Mouse (Mus musculus): ENCODE data around the gene Icosl.
"Not testable (repeated sequence)": the region's sequence is repeated elsewhere in the genome, so short reads cannot be mapped to it uniquely, and the experiment has no call there.

The Icosl gene

DNA sequence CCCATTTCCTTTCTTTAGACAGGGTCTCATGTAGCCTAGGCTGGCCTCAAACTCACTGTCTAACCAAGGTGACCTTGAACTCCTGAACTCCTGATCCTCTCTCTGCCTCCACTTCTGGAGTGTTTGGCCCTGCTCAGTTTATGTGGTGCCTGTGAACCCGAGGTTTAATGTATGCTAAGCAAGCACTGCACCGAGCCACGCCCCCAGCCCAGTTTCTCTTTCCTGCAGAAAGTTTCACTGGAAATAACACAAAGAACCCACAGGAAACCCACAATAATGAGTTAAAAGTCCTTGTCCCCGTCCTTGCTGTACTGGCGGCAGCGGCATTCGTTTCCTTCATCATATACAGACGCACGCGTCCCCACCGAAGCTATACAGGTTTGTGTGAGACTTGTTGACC lies 5.9 kb downstream of the Icosl start:
- DNase-seq (ENCODE audit: low spot score) = no peak

- DNase-seq (ENCODE audit: low spot score) = no peak
Measured at GRCm38 (mm10) chr10:78077862-78078261, 8.8 kb downstream of the Icosl start.

DNA sequence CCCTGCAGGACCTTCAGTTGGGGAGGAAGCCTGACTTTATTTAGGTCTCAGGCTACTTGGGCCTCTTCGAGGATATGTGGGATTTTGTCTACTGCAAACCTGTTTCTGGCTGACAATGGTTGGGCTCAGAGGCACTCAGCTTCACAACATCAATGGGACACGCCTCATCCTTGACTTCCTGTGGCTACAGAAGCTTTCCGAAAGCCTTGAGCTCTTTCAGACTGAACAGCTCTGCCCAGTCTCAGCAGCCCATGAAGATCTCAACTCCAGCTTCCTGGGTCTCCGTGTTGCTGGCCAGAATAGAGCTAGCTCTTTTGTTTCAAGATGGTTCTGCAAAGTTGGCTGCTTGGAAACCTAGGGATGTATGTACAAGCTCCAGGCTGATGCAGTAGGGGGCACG lies 9.2 kb downstream of the Icosl start:
- DNase-seq (ENCODE audit: low spot score) = no peak

GRCm38 (mm10) chr10:78079955-78080591 lies 11.0 kb downstream of the Icosl start:
- DNase-seq (ENCODE audit: low spot score) = no peak

DNA sequence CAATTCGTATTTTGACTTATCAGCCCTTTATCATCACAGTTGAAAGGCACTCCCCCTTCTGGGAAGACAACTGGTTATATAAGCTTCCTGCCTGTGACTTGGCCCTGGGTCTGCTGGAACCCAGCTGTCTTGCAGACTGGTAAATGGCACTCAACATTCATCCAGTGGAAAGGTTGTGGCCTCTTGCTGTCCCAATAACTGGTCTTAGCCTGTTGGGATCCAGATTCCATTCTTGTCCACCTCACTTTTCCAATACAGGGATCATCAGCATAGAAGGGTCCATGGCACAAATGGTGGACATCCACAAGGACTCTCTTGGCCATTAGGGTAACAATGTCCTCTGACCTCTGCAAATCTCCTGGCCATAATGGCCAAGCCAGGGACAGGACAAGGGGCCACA lies 15.0 kb downstream of the Icosl start:
- DNase-seq (ENCODE audit: low spot score) = no peak

GRCm38 (mm10) chr10:78085711-78086110 lies 16.6 kb downstream of the Icosl start:
- DNase-seq (ENCODE audit: low spot score) = no peak

GRCm38 (mm10) chr10:78086444-78087061 lies 17.5 kb downstream of the Icosl start:
- no peak for DNase-seq (ENCODE audit: low spot score)

- no peak for DNase-seq (ENCODE audit: low spot score)
Measured at GRCm38 (mm10) chr10:78087101-78087511, 18.0 kb downstream of the Icosl start.

GRCm38 (mm10) chr10:78090246-78090645 lies 21.1 kb downstream of the Icosl start:
- no peak for DNase-seq (ENCODE audit: low spot score)

DNA sequence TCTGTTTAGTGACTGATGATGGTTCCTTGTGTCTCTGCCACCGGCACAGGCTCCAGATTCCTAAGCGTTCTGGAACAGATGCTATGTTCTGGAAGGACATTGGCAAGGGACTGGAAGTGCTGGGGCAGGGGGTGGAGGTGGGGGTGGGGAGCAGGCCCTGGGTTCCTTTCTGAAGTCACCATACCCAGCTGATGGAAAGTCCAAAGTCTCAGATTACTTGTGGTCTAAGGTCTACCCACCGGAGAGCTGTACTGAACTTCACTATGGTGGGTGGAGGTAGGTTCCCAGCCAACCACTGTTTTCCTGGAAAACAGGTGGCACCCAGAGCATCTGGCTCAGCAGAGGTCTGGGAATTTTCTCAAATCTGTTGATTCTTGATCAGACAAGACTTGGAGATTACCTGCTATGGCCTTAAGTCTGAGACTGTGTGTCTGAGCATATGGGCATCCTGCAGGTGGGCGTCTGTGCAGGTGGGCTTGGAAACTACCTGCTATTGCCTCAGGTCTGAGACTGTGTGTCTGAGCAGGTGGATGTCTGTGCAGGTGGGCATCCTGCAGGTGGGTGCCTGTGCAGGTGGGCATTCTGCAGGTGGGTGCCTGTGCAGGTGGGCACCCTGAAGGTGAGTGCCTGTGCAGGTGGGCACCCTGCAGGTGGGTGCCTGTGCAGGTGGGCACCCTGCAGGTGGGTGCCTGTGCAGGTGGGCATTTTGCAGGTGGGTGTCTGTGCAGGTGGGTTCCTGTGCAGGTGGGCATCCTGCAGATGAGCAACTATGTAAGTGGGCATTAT lies 21.8 kb downstream of the Icosl start:
- no peak for DNase-seq (ENCODE audit: low spot score)

GRCm38 (mm10) chr10:78091865-78092724 lies 23.0 kb downstream of the Icosl start:
- DNase-seq (ENCODE audit: low spot score) = no peak

- DNase-seq (ENCODE audit: low spot score) = no peak
Measured at GRCm38 (mm10) chr10:78092725-78093029, 23.6 kb downstream of the Icosl start.

DNA sequence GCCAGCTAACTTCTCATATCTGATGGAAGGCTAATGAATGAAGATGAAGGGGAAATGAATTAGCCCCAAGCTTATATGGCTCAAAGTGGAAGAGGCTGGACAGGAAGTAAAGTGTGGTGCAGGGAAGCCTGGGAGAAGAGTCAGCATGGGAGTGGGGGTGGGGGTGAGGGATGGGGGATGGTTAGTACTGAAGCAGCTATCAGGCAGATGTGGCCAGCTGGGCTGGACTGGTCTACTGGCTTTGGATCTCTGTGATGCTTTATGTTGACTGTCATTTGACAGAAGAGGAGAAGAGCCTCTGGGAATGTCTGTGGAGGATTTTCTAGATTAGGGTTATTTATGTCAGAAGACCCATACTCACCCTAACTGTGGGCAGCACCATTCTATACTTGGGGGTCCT lies 26.1 kb downstream of the Icosl start:
- DNase-seq (ENCODE audit: low spot score) = no peak

DNA sequence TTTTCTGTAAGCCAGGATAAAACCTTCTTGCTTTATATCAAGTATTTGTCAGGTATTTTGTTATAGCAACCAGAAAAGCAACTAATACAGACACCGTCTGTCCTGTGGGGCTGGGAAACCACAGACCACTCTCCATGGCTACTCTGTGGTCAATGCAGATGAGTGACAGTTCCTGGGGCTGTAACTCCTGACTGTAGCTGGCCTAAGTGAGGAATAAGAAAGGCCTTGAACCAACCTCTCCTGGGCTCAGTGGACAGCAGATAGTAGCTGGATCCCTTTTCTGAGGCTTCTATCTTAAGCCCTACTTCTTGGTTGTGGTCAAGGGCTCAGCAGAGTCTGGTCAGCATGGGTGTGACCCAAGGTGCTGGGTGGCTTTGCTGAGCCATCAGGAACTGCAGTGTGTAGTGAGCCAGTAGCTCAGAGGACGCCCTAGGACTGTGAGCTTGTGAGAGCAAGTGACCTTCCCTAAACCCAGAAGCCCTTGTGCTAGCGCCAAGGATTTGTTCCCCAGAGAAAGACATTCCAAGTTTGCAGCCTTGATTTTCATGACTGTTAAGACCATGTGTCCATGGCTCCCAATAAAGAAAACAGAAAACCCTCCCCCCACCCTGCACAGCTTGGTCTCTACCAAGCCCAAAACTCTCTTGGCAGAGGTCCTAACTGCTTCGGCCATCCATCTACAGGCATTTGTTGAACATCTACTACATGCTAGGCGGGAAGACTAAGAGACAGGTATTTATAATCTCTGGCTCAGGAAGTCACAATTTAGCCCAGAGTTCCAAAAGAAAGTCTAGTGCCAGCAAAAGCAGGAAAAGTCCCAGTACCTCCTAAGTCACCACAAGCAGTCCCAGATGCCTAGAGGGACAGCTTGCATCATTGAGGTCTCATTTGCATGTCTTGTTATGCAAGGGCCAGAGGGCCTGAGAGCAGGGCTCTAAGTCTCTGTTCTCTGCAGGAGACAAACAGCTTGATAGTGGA lies 27.1 kb downstream of the Icosl start:
- DNase-seq (ENCODE audit: low spot score) = no peak

- not testable (repeated sequence) for DNase-seq (ENCODE audit: low spot score)
Measured at GRCm38 (mm10) chr10:78099860-78100259, 30.8 kb downstream of the Icosl start.

GRCm38 (mm10) chr10:78100989-78101780 lies 32.1 kb downstream of the Icosl start:
- DNase-seq (ENCODE audit: low spot score) = no peak

GRCm38 (mm10) chr10:78104555-78105490 lies 35.7 kb downstream of the Icosl start:
- no peak for DNase-seq (ENCODE audit: low spot score)

GRCm38 (mm10) chr10:78105548-78105947 lies 36.4 kb downstream of the Icosl start:
- DNase-seq (ENCODE audit: low spot score) = no peak

- DNase-seq (ENCODE audit: low spot score) = no peak
Measured at GRCm38 (mm10) chr10:78114521-78115092, 45.5 kb downstream of the Icosl start.
